In genomic region chr8:33987091-33987754, GRCm38 (mm10) we compare ENCODE assay signal across 13 mouse cellular contexts.
DNase-seq lines count a peak whose midpoint lies in the region; ATAC-seq and TF ChIP-seq lines count a peak whose summit lies in the region.
"Had no signal": no experiment of that assay in that cellular context is flagged by ENCODE, and none has a peak within 500 bp of the region (broad histone marks: within the 10 kb centered on the region; RNA-seq: fewer than 3 reads in every experiment).

No protein-coding gene starts in this region.

- WGBS in heart, adult 2 months: 72% methylated on average over 15 of the region's 15 CpGs
- WGBS in lung, embryonic 16.5 days: 48% methylated on average over 14 of the region's 15 CpGs
- WGBS in stomach, postnatal 0 days: 53% methylated on average over 14 of the region's 15 CpGs
- 73% methylated on average over 13 of the region's 15 CpGs for WGBS in midbrain, embryonic 16.5 days

- TF ChIP-seq EP300 in heart, adult 2 months (IDR thresholded peaks at IDR 0.05; ENCODE audit: insufficient read depth, low read depth, low read length): no peak
- no peak for TF ChIP-seq EP300 in stomach, postnatal 0 days (optimal IDR thresholded peaks at IDR 0.05)

- no peak for TF ChIP-seq CTCF in heart, adult 2 months (IDR thresholded peaks at IDR 0.05)
- TF ChIP-seq CTCF in stomach, postnatal 0 days (IDR thresholded peaks at IDR 0.05; ENCODE audit: low read depth): no peak

- no peaks in the 10 kb centered on the region for H3K36me3 ChIP-seq in heart, adult 2 months (ENCODE audit: control insufficient read depth, insufficient read depth, low read length)
- H3K36me3 ChIP-seq in lung, embryonic 16.5 days (ENCODE audit: control insufficient read depth, insufficient read depth, low read length): no peaks in the 10 kb centered on the region
- H3K36me3 ChIP-seq in stomach, postnatal 0 days (ENCODE audit: control insufficient read depth, insufficient read depth, low read length): no peaks in the 10 kb centered on the region
- H3K36me3 ChIP-seq in midbrain, embryonic 16.5 days (ENCODE audit: control insufficient read depth, insufficient read depth, low read length): no peaks in the 10 kb centered on the region
- H3K36me3 ChIP-seq: embryonic facial prominence, embryonic 10.5 days; forebrain, embryonic 10.5 days; hindbrain, embryonic 13.5 days had no signal

- intact Hi-C loops in heart, adult 2 months (cut with DNase I): no loop called here
- intact Hi-C loops in heart, postnatal 10 days (cut with DNase I): no loop called here

- H3K79me2 ChIP-seq in heart, adult 2 months (replicated peaks; ENCODE audit: control insufficient read depth, insufficient read depth, low read length): no peaks in the 10 kb centered on the region

- H3K27me3 ChIP-seq in heart, adult 2 months (ENCODE audit: control insufficient read depth, insufficient read depth, low read length): no peaks in the 10 kb centered on the region
- no peaks in the 10 kb centered on the region for H3K27me3 ChIP-seq in lung, embryonic 16.5 days (ENCODE audit: control insufficient read depth, insufficient read depth, low read depth, low read length)
- H3K27me3 ChIP-seq in stomach, postnatal 0 days (ENCODE audit: control insufficient read depth, insufficient read depth, low read length): no peaks in the 10 kb centered on the region
- no peaks in the 10 kb centered on the region for H3K27me3 ChIP-seq in midbrain, embryonic 16.5 days (ENCODE audit: control insufficient read depth, insufficient read depth, low read depth, low read length)
- H3K27me3 ChIP-seq: hindbrain, embryonic 13.5 days had no signal

- H3K9me3 ChIP-seq in lung, embryonic 16.5 days (ENCODE audit: control insufficient read depth, low read length): no peaks in the 10 kb centered on the region
- H3K9me3 ChIP-seq in stomach, postnatal 0 days (ENCODE audit: control insufficient read depth, low read length): no peaks in the 10 kb centered on the region
- no peaks in the 10 kb centered on the region for H3K9me3 ChIP-seq in midbrain, embryonic 16.5 days (replicated peaks; ENCODE audit: control insufficient read depth, low read length, poor library complexity, severe bottlenecking)
- H3K9me3 ChIP-seq: embryonic facial prominence, embryonic 10.5 days; forebrain, embryonic 10.5 days; hindbrain, embryonic 13.5 days had no signal

- peak overlapping the region; percentile 73 for H3K27ac ChIP-seq in heart, adult 2 months
- H3K27ac ChIP-seq in lung, embryonic 16.5 days (ENCODE audit: low read length): peak overlapping the region; percentile 17
- peak overlapping the region; percentile 70 for H3K27ac ChIP-seq in stomach, postnatal 0 days (replicated peaks)
- H3K27ac ChIP-seq in midbrain, embryonic 16.5 days (ENCODE audit: low read length): no peak overlapping the region
- H3K27ac ChIP-seq: embryonic facial prominence, embryonic 10.5 days; forebrain, embryonic 10.5 days; hindbrain, embryonic 13.5 days had no signal

- H3K4me1 ChIP-seq in heart, adult 2 months (ENCODE audit: control insufficient read depth, insufficient read depth, low read length): peaks cover 3% of the 10 kb centered on the region; the same call in 1 of the 2 replicates
- H3K4me1 ChIP-seq in lung, embryonic 16.5 days (replicated peaks; ENCODE audit: control insufficient read depth, insufficient read depth, low read length): peaks cover 17% of the 10 kb centered on the region
- no peaks in the 10 kb centered on the region for H3K4me1 ChIP-seq in stomach, postnatal 0 days (replicated peaks; ENCODE audit: control insufficient read depth, insufficient read depth)
- no peaks in the 10 kb centered on the region for H3K4me1 ChIP-seq in midbrain, embryonic 16.5 days (ENCODE audit: control insufficient read depth, insufficient read depth, low read length)

- DNase-seq in heart, adult 2 months: no peak
- DNase-seq in heart, postnatal 10 days: no peak
- DNase-seq in lung, postnatal 10 days: no peak
- DNase-seq in kidney, postnatal 36 days: peak; percentile 59 to 86
- peak; percentile 66 for DNase-seq in stomach, postnatal 0 days (ENCODE audit: low spot score)
- DNase-seq in gastrocnemius, adult 18-20 months (ENCODE audit: low spot score): no peak
- DNase-seq: cerebellum, adult 9-10 months; left cerebral cortex, postnatal 4 days had no signal

- no peak overlapping the region for H3K4me3 ChIP-seq in heart, adult 2 months
- H3K4me3 ChIP-seq in lung, embryonic 16.5 days (ENCODE audit: low read length): no peak overlapping the region
- H3K4me3 ChIP-seq in stomach, postnatal 0 days (ENCODE audit: low read depth, low read length): no peak overlapping the region
- H3K4me3 ChIP-seq in midbrain, embryonic 16.5 days (ENCODE audit: low read depth, low read length): no peak overlapping the region
- H3K4me3 ChIP-seq: embryonic facial prominence, embryonic 10.5 days; forebrain, embryonic 10.5 days; hindbrain, embryonic 13.5 days had no signal

- TF ChIP-seq POLR2A in heart, adult 2 months (IDR thresholded peaks at IDR 0.05; ENCODE audit: insufficient read depth, low read depth, low read length): no peak

- no peak for ATAC-seq in lung, embryonic 16.5 days (ENCODE audit: low read depth)
- peak; percentile 82 for ATAC-seq in stomach, postnatal 0 days (ENCODE audit: low FRiP score, low TSS enrichment)
- no peak for ATAC-seq in midbrain, embryonic 16.5 days

- H3K9ac ChIP-seq in heart, adult 2 months (ENCODE audit: low read depth, low read length): no peak overlapping the region
- H3K9ac ChIP-seq in lung, embryonic 16.5 days (ENCODE audit: low read length): no peak overlapping the region
- no peak overlapping the region for H3K9ac ChIP-seq in stomach, postnatal 0 days (ENCODE audit: low read length)
- no peak overlapping the region for H3K9ac ChIP-seq in midbrain, embryonic 16.5 days (ENCODE audit: low read depth, low read length)
- H3K9ac ChIP-seq: hindbrain, embryonic 13.5 days had no signal

- H3K4me2 ChIP-seq in lung, embryonic 16.5 days (ENCODE audit: low read depth, low read length): no peak overlapping the region
- H3K4me2 ChIP-seq in stomach, postnatal 0 days (replicated peaks; ENCODE audit: low read depth): no peak overlapping the region
- no peak overlapping the region for H3K4me2 ChIP-seq in midbrain, embryonic 16.5 days (ENCODE audit: low read length)
- H3K4me2 ChIP-seq: hindbrain, embryonic 13.5 days had no signal

Comparison
In these comparisons a context has a peak if more than half of its experiments do, and no peak if none do; other contexts are left out.
1. DNase-seq: peak in kidney, postnatal 36 days (2 of 2) and stomach, postnatal 0 days (single experiment); none in heart, adult 2 months (0 of 2), heart, postnatal 10 days (0 of 2), lung, postnatal 10 days (single experiment) and gastrocnemius, adult 18-20 months (single experiment).